17 mouse cellular contexts compared by ENCODE assay signal in genomic region chr14:24767964-24768363, GRCm38 (mm10).
DNase-seq lines count a peak whose midpoint lies in the region; ATAC-seq and TF ChIP-seq lines count a peak whose summit lies in the region.
"Had no signal": no experiment of that assay in that cellular context is flagged by ENCODE, and none has a peak within 500 bp of the region (broad histone marks: within the 10 kb centered on the region; RNA-seq: fewer than 3 reads in every experiment).

No protein-coding gene starts in this region.

- H3K27ac ChIP-seq in left cerebral cortex, adult 2 months = peak overlapping the region; percentile 64
- peak overlapping the region; percentile 48; the same call in 1 of the 2 replicates for H3K27ac ChIP-seq in embryonic facial prominence, embryonic 12.5 days
- H3K27ac ChIP-seq in limb, embryonic 13.5 days = peak overlapping the region; percentile 90
- no peak overlapping the region for H3K27ac ChIP-seq in intestine, postnatal 0 days (ENCODE audit: low read depth, low read length)
- H3K27ac ChIP-seq: heart, embryonic 10.5 days; liver, embryonic 13.5 days; neural tube, embryonic 12.5 days had no signal

- H3K4me1 ChIP-seq in embryonic facial prominence, embryonic 12.5 days = peaks cover 34% of the 10 kb centered on the region
- peaks cover 68% of the 10 kb centered on the region for H3K4me1 ChIP-seq in limb, embryonic 13.5 days
- no peaks in the 10 kb centered on the region for H3K4me1 ChIP-seq in intestine, postnatal 0 days (replicated peaks; ENCODE audit: control insufficient read depth, insufficient read depth, low read length)
- H3K4me1 ChIP-seq: liver, embryonic 13.5 days had no signal

- intact Hi-C loops in left cerebral cortex, adult 2 months (cut with DNase I) = no loop called here

- no peak for ATAC-seq in embryonic facial prominence, embryonic 12.5 days (ENCODE audit: insufficient number of reproducible peaks, insufficient read depth, low FRiP score, low TSS enrichment)
- ATAC-seq in limb, embryonic 13.5 days (ENCODE audit: low FRiP score, low read depth) = peak; percentile 48; the same call in 1 of the 2 replicates
- ATAC-seq in intestine, postnatal 0 days = no peak

- no peak for DNase-seq in left cerebral cortex, adult 2 months (ENCODE audit: extremely low spot score in 1 of 2, low spot score in 2 of 2)
- no peak for DNase-seq in left cerebral cortex, adult 11 months (ENCODE audit: low spot score)
- DNase-seq in brain, adult 2 months (ENCODE audit: low read depth, low spot score) = peak; percentile 80
- no peak for DNase-seq in T-cell, adult 2 months (ENCODE audit: low spot score)
- DNase-seq: cerebellum, adult 9-10 months; gastrocnemius, postnatal 36 days; kidney, adult 8-10 months; kidney, postnatal 25 days; liver, embryonic 13.5 days; lung, embryonic 14.5 days; lung, postnatal 36 days had no signal

- no peak overlapping the region for H3K4me2 ChIP-seq in embryonic facial prominence, embryonic 12.5 days (replicated peaks)
- H3K4me2 ChIP-seq in limb, embryonic 13.5 days (replicated peaks) = no peak overlapping the region
- H3K4me2 ChIP-seq in intestine, postnatal 0 days (replicated peaks; ENCODE audit: low read depth) = no peak overlapping the region
- H3K4me2 ChIP-seq: hindbrain, embryonic 12.5 days; liver, embryonic 13.5 days; lung, embryonic 14.5 days; neural tube, embryonic 12.5 days had no signal

- TF ChIP-seq CTCF in left cerebral cortex, adult 2 months (IDR thresholded peaks at IDR 0.05) = no peak
- TF ChIP-seq CTCF in intestine, postnatal 0 days (IDR thresholded peaks at IDR 0.05; ENCODE audit: low read depth) = no peak

- no peak overlapping the region for H3K4me3 ChIP-seq in left cerebral cortex, adult 2 months
- no peak overlapping the region for H3K4me3 ChIP-seq in embryonic facial prominence, embryonic 12.5 days
- no peak overlapping the region for H3K4me3 ChIP-seq in limb, embryonic 13.5 days
- H3K4me3 ChIP-seq in intestine, postnatal 0 days (ENCODE audit: low read depth, low read length) = no peak overlapping the region
- H3K4me3 ChIP-seq: heart, embryonic 10.5 days; hindbrain, embryonic 12.5 days; liver, embryonic 13.5 days; neural tube, embryonic 12.5 days had no signal

- H3K36me3 ChIP-seq in embryonic facial prominence, embryonic 12.5 days = no peaks in the 10 kb centered on the region
- no peaks in the 10 kb centered on the region for H3K36me3 ChIP-seq in limb, embryonic 13.5 days
- H3K36me3 ChIP-seq in intestine, postnatal 0 days (ENCODE audit: control insufficient read depth, insufficient read depth) = no peaks in the 10 kb centered on the region
- H3K36me3 ChIP-seq: heart, embryonic 10.5 days; hindbrain, embryonic 12.5 days; liver, embryonic 13.5 days; neural tube, embryonic 12.5 days had no signal

- no peaks in the 10 kb centered on the region for H3K9me3 ChIP-seq in embryonic facial prominence, embryonic 12.5 days
- no peaks in the 10 kb centered on the region for H3K9me3 ChIP-seq in limb, embryonic 13.5 days
- H3K9me3 ChIP-seq in intestine, postnatal 0 days (ENCODE audit: control insufficient read depth) = no peaks in the 10 kb centered on the region
- H3K9me3 ChIP-seq: heart, embryonic 10.5 days; hindbrain, embryonic 12.5 days; liver, embryonic 13.5 days; neural tube, embryonic 12.5 days had no signal

- H3K27me3 ChIP-seq in embryonic facial prominence, embryonic 12.5 days = no peaks in the 10 kb centered on the region
- H3K27me3 ChIP-seq in limb, embryonic 13.5 days = no peaks in the 10 kb centered on the region
- H3K27me3 ChIP-seq in intestine, postnatal 0 days (replicated peaks; ENCODE audit: control insufficient read depth, insufficient read depth, low read length) = no peaks in the 10 kb centered on the region
- H3K27me3 ChIP-seq: hindbrain, embryonic 12.5 days; liver, embryonic 13.5 days; neural tube, embryonic 12.5 days had no signal

- H3K9ac ChIP-seq in embryonic facial prominence, embryonic 12.5 days = no peak overlapping the region
- H3K9ac ChIP-seq in limb, embryonic 13.5 days = no peak overlapping the region
- H3K9ac ChIP-seq in intestine, postnatal 0 days (ENCODE audit: low read depth, low read length) = no peak overlapping the region
- H3K9ac ChIP-seq: hindbrain, embryonic 12.5 days; liver, embryonic 13.5 days; lung, embryonic 14.5 days; neural tube, embryonic 12.5 days had no signal

- WGBS in embryonic facial prominence, embryonic 12.5 days = 65% methylated on average over 5 of the region's 5 CpGs
- 47% methylated on average over 5 of the region's 5 CpGs for WGBS in limb, embryonic 13.5 days
- WGBS in intestine, postnatal 0 days = 86% methylated on average over 5 of the region's 5 CpGs
